Mouse (Mus musculus): ENCODE results near the gene Selenoo.
A peak's percentile ranks its signal among the peaks of the same experiment; 100 is the strongest.

Gene Selenoo

GRCm38 (mm10) chr15:89075478-89076147 is 13.3 kb upstream of the Selenoo start:
- DNase-seq (ENCODE audit: low spot score in 2 of 2) = peak; percentile 61 to 81

- DNase-seq (ENCODE audit: low spot score in 2 of 2) = peak in 1 of 2 experiments; percentile 37
Measured at GRCm38 (mm10) chr15:89076156-89076731, 12.6 kb upstream of the Selenoo start.

- DNase-seq (ENCODE audit: low spot score in 2 of 2) = no peak
Measured at GRCm38 (mm10) chr15:89078208-89078836, 10.6 kb upstream of the Selenoo start.

- no peak for DNase-seq (ENCODE audit: low spot score in 2 of 2)
Measured at GRCm38 (mm10) chr15:89083906-89084305, 5.0 kb upstream of the Selenoo start.

GRCm38 (mm10) chr15:89084826-89085225 is 4.1 kb upstream of the Selenoo start:
- DNase-seq (ENCODE audit: low spot score in 2 of 2) = no peak

- no peak for DNase-seq (ENCODE audit: low spot score in 2 of 2)
Measured at GRCm38 (mm10) chr15:89089248-89090051, 566 bp downstream of the Selenoo start.

GRCm38 (mm10) chr15:89090662-89091061 is 1.8 kb downstream of the Selenoo start:
- DNase-seq (ENCODE audit: low spot score in 2 of 2) = no peak

GRCm38 (mm10) chr15:89092181-89092580 is 3.3 kb downstream of the Selenoo start:
- no peak for DNase-seq (ENCODE audit: low spot score in 2 of 2)

- peak in 1 of 2 experiments; percentile 34 for DNase-seq (ENCODE audit: low spot score in 2 of 2)
Measured at GRCm38 (mm10) chr15:89097450-89097849, 8.6 kb downstream of the Selenoo start.

GRCm38 (mm10) chr15:89098616-89099015 is 9.7 kb downstream of the Selenoo start:
- no peak for DNase-seq (ENCODE audit: low spot score in 2 of 2)

GRCm38 (mm10) chr15:89100823-89101222 is 11.9 kb downstream of the Selenoo start:
- DNase-seq (ENCODE audit: low spot score in 2 of 2) = no peak

- DNase-seq (ENCODE audit: low spot score in 2 of 2) = no peak
Measured at GRCm38 (mm10) chr15:89102646-89103045, 13.8 kb downstream of the Selenoo start.

GRCm38 (mm10) chr15:89103921-89104320 is 15.0 kb downstream of the Selenoo start:
- no peak for DNase-seq (ENCODE audit: low spot score in 2 of 2)

- peak in 1 of 2 experiments; percentile 73 for DNase-seq (ENCODE audit: low spot score in 2 of 2)
Measured at GRCm38 (mm10) chr15:89104425-89104824, 15.5 kb downstream of the Selenoo start.

- peak in 1 of 2 experiments; percentile 63 for DNase-seq (ENCODE audit: low spot score in 2 of 2)
Measured at GRCm38 (mm10) chr15:89106073-89106472, 17.2 kb downstream of the Selenoo start.

- DNase-seq (ENCODE audit: low spot score in 2 of 2) = no peak
Measured at GRCm38 (mm10) chr15:89106976-89107375, 18.1 kb downstream of the Selenoo start.

- DNase-seq (ENCODE audit: low spot score in 2 of 2) = no peak
Measured at GRCm38 (mm10) chr15:89110147-89110546, 21.3 kb downstream of the Selenoo start.

- no peak for DNase-seq (ENCODE audit: low spot score in 2 of 2)
Measured at GRCm38 (mm10) chr15:89118007-89118406, 29.1 kb downstream of the Selenoo start.

GRCm38 (mm10) chr15:89122649-89123366 is 33.9 kb downstream of the Selenoo start, which contains the start of gene Tubgcp6:
Gene Tubgcp6, minus strand, starts transcription at chr15:89123112.
- peak; percentile 90 to 96 for DNase-seq (ENCODE audit: low spot score in 2 of 2)

- peak in 1 of 2 experiments; percentile 71 for DNase-seq (ENCODE audit: low spot score in 2 of 2)
Measured at GRCm38 (mm10) chr15:89123595-89123994, 34.7 kb downstream of the Selenoo start.

GRCm38 (mm10) chr15:89124312-89124711 is 35.4 kb downstream of the Selenoo start:
- no peak for DNase-seq (ENCODE audit: low spot score in 2 of 2)
